Mouse (Mus musculus): Measurements from ENCODE around the gene Sptbn4. TPM values are rescaled to one million over a fixed set of nuclear protein-coding genes. Genes with fewer than 3 reads are reported as not detected.

Gene Sptbn4
- polyA plus RNA-seq, 2 experiments: 0.15 to 0.64 TPM

DNA sequence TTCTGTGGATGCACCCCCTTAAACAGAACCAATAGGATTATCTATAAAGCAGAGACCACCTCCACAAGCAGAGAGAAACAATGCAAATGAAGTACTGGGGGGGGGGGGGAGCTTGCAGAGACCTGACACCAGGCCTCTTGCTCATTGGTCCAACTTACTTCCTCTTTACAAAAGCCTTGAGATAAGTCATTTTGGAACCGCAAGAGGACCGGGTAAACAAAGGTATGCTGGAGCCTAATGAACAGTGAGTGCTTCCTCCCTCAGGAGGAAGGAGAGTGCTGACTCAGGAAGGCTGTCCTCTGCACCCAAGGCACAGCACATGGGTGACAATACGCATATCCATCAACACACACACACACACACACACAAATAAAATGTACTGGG, 89.9 kb downstream of the Sptbn4 start:
- H3K4me3 ChIP-seq (replicated peaks; ENCODE audit: low read length): peak overlapping the region; percentile 68; the same call in 1 of the 2 replicates
- ATAC-seq (ENCODE audit: low FRiP score, low read depth) (no peak), DNase-seq (ENCODE audit: low spot score) (no peak)
- H3K36me3 ChIP-seq (ENCODE audit: control insufficient read depth, insufficient read depth, low read length): peaks cover 8% of the 10 kb centered on the region; the same call in 1 of the 2 replicates
- no peak for TF ChIP-seq POLR2A (IDR thresholded peaks at IDR 0.05; ENCODE audit: borderline replicate concordance, extremely low read depth, insufficient read depth, insufficient read length)
- H3K4me1 ChIP-seq (ENCODE audit: control insufficient read depth, insufficient read depth, low read length): peaks cover 21% of the 10 kb centered on the region
- peaks cover 21% of the 10 kb centered on the region for H3K27me3 ChIP-seq (ENCODE audit: control insufficient read depth, insufficient read depth, low read length)
- no peak overlapping the region for H3K27ac ChIP-seq (replicated peaks; ENCODE audit: low read depth, low read length)
- no peak overlapping the region for H3K9ac ChIP-seq (ENCODE audit: low read depth, low read length, severe bottlenecking)
- no peak overlapping the region for H3K4me2 ChIP-seq (replicated peaks; ENCODE audit: low read depth, low read length, severe bottlenecking)
- no peaks in the 10 kb centered on the region for H3K9me3 ChIP-seq (ENCODE audit: control insufficient read depth, low read length)
- 29% methylated on average over 3 of the region's 3 CpGs for WGBS

DNA sequence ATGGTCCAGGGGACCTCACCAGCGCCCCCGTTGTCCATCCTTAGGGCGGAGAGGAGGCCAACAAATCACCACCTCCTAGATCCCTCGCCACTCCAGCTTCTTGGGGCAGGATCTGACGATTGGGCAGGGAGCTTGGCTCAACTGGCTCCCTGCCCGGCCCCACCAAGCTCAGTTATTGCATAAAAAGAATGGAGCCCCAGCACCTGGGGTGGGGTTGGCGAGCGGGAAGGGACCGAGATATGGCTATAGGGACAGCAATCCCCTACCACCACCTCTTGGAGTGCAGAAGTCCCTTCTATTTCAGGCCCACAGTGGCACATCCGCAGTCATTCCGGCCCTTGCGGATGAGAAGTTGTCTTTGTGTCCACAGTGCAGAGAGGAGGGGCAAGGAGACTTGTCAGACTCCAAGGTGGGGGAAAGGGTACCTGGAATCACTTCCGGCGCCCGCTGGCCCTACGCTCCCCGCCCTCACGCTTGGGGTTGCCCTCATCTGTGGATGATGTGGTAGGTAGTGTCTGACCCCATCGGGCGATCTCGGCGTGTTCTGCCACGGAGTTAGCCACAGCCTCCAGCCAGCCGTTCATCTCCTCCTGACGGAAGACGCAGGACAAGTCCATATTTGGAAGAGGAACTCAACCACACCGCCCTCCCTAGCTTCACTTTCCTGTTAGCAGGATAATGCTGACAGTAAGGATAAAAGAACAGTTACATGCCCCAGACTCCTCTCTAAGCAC, 90.5 kb downstream of the Sptbn4 start, which contains the start of gene Gm20479:
Gene Gm20479, minus strand, starts transcription at position 559 of the 734 bp plus-strand sequence.
- Histone ChIP-seq H3K27me3 (ENCODE audit: control insufficient read depth, insufficient read depth, low read length) (peaks cover 16% of the 10 kb centered on the region), H3K36me3 (ENCODE audit: control insufficient read depth, insufficient read depth, low read length) (peaks cover 11% of the 10 kb centered on the region; the same call in 1 of the 2 replicates), H3K4me1 (ENCODE audit: control insufficient read depth, insufficient read depth, low read length) (peaks cover 21% of the 10 kb centered on the region), H3K4me3 (replicated peaks; ENCODE audit: low read length) (peak within 1 kb of the TSS; percentile 68), H3K27ac (replicated peaks; ENCODE audit: low read depth, low read length) (no peak within 1 kb of the TSS), H3K9me3 (ENCODE audit: control insufficient read depth, low read length) (no peaks in the 10 kb centered on the region), H3K4me2 (replicated peaks; ENCODE audit: low read depth, low read length, severe bottlenecking) (peak within 1 kb of the TSS; percentile 68), H3K9ac (ENCODE audit: low read depth, low read length, severe bottlenecking) (peak within 1 kb of the TSS; percentile 38; the same call in 1 of the 2 replicates)
- 7% methylated on average over 27 of the region's 27 CpGs for WGBS
- no peak for ATAC-seq (ENCODE audit: low FRiP score, low read depth)
- no peak for TF ChIP-seq POLR2A (IDR thresholded peaks at IDR 0.05; ENCODE audit: borderline replicate concordance, extremely low read depth, insufficient read depth, insufficient read length)
- DNase-seq (ENCODE audit: low spot score): no peak

DNA sequence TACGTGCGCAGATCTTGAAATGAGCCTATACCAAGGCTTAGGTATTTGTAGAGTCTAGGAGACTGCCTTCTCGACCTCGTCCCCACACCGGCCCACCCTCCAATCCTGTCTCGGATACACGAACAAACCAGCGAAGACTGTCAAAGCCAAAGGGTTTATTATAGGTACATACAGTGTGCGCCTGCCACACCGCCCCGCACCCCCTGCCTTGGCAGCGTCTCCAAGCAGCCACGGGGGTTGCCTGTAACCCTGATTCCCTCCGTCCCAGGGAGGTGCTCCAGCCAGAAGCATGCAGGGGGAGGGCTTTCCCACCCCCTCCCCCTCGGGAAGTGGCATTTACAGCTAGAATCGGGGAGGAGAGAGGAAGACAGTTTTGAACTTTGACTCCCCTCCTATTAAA, 91.2 kb downstream of the Sptbn4 start:
- peaks cover 11% of the 10 kb centered on the region; the same call in 1 of the 2 replicates for H3K36me3 ChIP-seq (ENCODE audit: control insufficient read depth, insufficient read depth, low read length)
- peak overlapping the region; percentile 43; the same call in 1 of the 2 replicates for H3K9ac ChIP-seq (ENCODE audit: low read depth, low read length, severe bottlenecking)
- H3K4me1 ChIP-seq (ENCODE audit: control insufficient read depth, insufficient read depth, low read length): peaks cover 21% of the 10 kb centered on the region
- peak overlapping the region; percentile 68 for H3K4me2 ChIP-seq (replicated peaks; ENCODE audit: low read depth, low read length, severe bottlenecking)
- DNase-seq (ENCODE audit: low spot score) (no peak), ATAC-seq (ENCODE audit: low FRiP score, low read depth) (peak; percentile 23)
- no peaks in the 10 kb centered on the region for H3K9me3 ChIP-seq (ENCODE audit: control insufficient read depth, low read length)
- 1% methylated on average over 16 of the region's 16 CpGs for WGBS
- peaks cover 14% of the 10 kb centered on the region for H3K27me3 ChIP-seq (ENCODE audit: control insufficient read depth, insufficient read depth, low read length)
- no peak overlapping the region for H3K27ac ChIP-seq (replicated peaks; ENCODE audit: low read depth, low read length)
- peak overlapping the region; percentile 68 for H3K4me3 ChIP-seq (replicated peaks; ENCODE audit: low read length)
- TF ChIP-seq POLR2A (IDR thresholded peaks at IDR 0.05; ENCODE audit: borderline replicate concordance, extremely low read depth, insufficient read depth, insufficient read length): no peak

DNA sequence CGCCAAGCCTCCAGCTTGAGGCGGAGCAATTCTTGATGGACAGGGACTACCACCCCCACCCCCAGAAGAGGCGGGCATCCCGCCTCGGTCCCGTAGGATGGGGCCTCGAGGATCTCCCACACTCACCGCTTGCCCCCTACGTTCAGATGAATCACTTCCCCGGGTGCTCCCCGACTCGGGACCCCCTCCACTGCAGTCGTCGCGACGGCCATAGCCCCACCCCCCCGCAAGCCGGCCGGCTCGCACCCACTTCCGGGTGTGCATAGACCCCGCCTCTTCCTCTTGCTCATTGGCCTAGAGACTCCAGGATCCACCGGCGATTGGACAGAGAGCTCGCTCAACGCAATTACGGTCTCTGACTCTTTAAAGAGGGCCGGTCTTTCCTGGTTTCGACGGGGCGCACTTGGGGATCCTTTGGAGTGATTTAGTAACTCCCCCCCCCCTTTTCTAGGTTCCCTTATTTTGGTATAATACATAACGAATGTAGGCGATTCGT, 91.7 kb downstream of the Sptbn4 start, which contains the start of gene Shkbp1:
Gene Shkbp1, minus strand, starts transcription at position 275 of the 496 bp plus-strand sequence.
- no peak for TF ChIP-seq POLR2A (IDR thresholded peaks at IDR 0.05; ENCODE audit: borderline replicate concordance, extremely low read depth, insufficient read depth, insufficient read length)
- DNase-seq (ENCODE audit: low spot score) (peak; percentile 94), ATAC-seq (ENCODE audit: low FRiP score, low read depth) (peak; percentile 98)
- Histone ChIP-seq H3K9ac (ENCODE audit: low read depth, low read length, severe bottlenecking) (peak within 1 kb of the TSS; percentile 43), H3K4me1 (ENCODE audit: control insufficient read depth, insufficient read depth, low read length) (peaks cover 21% of the 10 kb centered on the region), H3K9me3 (ENCODE audit: control insufficient read depth, low read length) (no peaks in the 10 kb centered on the region), H3K4me2 (replicated peaks; ENCODE audit: low read depth, low read length, severe bottlenecking) (peak within 1 kb of the TSS; percentile 68), H3K4me3 (replicated peaks; ENCODE audit: low read length) (peak within 1 kb of the TSS; percentile 68), H3K27ac (replicated peaks; ENCODE audit: low read depth, low read length) (no peak within 1 kb of the TSS), H3K27me3 (ENCODE audit: control insufficient read depth, insufficient read depth, low read length) (peaks cover 14% of the 10 kb centered on the region), H3K36me3 (ENCODE audit: control insufficient read depth, insufficient read depth, low read length) (peaks cover 12% of the 10 kb centered on the region; the same call in 1 of the 2 replicates)
- under 1% methylated on average over 31 of the region's 34 CpGs for WGBS

DNA sequence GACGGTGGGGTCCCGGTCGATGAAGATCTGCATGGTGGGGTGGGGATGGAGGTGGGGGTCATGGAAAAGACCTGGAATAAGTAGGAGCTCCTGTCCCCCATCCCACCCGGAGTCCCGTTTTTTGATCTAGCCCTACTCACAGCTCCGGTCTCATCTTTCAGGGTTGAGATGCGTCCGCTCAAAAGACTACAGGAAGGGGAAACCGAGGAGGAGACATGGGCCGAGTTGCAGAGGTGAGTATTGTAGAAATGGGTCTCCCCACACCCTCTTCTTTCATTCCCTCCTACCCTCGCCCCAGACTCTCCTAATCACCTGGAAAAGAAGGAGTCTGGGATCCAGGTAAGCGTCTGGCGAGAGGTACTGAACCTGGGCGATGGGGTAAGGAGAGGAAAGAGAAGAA, 92.2 kb downstream of the Sptbn4 start:
- H3K27me3 ChIP-seq (ENCODE audit: control insufficient read depth, insufficient read depth, low read length): peaks cover 14% of the 10 kb centered on the region
- 8% methylated on average over 14 of the region's 14 CpGs for WGBS
- no peaks in the 10 kb centered on the region for H3K9me3 ChIP-seq (ENCODE audit: control insufficient read depth, low read length)
- H3K9ac ChIP-seq (ENCODE audit: low read depth, low read length, severe bottlenecking): peak overlapping the region; percentile 43
- no peak for TF ChIP-seq POLR2A (IDR thresholded peaks at IDR 0.05; ENCODE audit: borderline replicate concordance, extremely low read depth, insufficient read depth, insufficient read length)
- no peak for ATAC-seq (ENCODE audit: low FRiP score, low read depth)
- peaks cover 17% of the 10 kb centered on the region for H3K36me3 ChIP-seq (ENCODE audit: control insufficient read depth, insufficient read depth, low read length)
- peaks cover 21% of the 10 kb centered on the region for H3K4me1 ChIP-seq (ENCODE audit: control insufficient read depth, insufficient read depth, low read length)
- H3K4me3 ChIP-seq (replicated peaks; ENCODE audit: low read length): peak overlapping the region; percentile 68
- no peak overlapping the region for H3K27ac ChIP-seq (replicated peaks; ENCODE audit: low read depth, low read length)
- DNase-seq (ENCODE audit: low spot score): no peak
- peak overlapping the region; percentile 68 for H3K4me2 ChIP-seq (replicated peaks; ENCODE audit: low read depth, low read length, severe bottlenecking)
